13 mouse cellular contexts compared by ENCODE assay signal in the genomic region with DNA sequence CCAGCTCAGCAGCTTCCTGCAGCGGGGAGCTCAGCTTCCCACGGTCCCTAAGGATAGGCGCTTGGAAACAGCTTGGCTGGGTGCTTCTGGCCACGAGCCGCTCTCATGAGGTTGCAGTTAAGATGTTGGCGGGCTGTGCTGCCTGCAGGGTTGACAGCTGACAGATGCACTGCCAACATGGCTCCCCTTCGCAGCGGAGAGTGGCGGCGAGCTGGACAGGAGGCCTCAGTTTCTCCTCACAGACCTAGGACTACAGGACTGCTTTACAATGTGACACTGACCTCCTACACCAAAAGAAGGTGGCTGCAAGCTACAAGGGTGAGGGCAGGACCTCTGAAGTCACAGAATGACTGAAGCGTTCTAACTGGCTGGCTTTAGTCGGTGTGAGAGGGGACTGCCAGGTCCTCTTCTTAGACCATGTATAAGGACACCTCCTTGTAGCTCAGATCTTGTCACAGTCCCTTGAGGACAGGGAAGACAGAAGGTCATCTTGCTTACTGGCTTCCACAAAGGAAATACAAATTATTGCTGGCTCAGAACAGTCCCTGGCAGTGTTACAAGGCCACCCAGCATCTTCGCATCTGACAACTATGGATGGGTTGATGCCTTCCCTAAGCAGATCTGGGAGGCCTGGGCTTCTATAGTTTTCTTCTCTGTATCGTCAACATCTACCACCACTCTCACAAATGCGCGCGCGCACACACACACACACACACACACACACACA. TPM values are rescaled to one million over a fixed set of nuclear protein-coding genes. Genes with fewer than 3 reads are reported as not detected.
A peak's percentile ranks its signal among the peaks of the same experiment; 100 is the strongest.
DNase-seq lines count a peak whose midpoint lies in the region; ATAC-seq lines count a peak whose summit lies in the region.
"Had no signal": no experiment of that assay in that cellular context is flagged by ENCODE, and none has a peak within 500 bp of the region (broad histone marks: within the 10 kb centered on the region; RNA-seq: fewer than 3 reads in every experiment).

No protein-coding gene starts in this region.

- no peak overlapping the region for H3K27ac ChIP-seq in forebrain, embryonic 14.5 days (ENCODE audit: low read depth, low read length)
- H3K27ac ChIP-seq in forebrain, embryonic 11.5 days (ENCODE audit: low read depth, low read length) = no peak overlapping the region
- no peak overlapping the region for H3K27ac ChIP-seq in midbrain, embryonic 11.5 days (ENCODE audit: low read depth, low read length)
- H3K27ac ChIP-seq: hindbrain, embryonic 10.5 days had no signal

- no peaks in the 10 kb centered on the region for H3K9me3 ChIP-seq in forebrain, embryonic 14.5 days (replicated peaks; ENCODE audit: control insufficient read depth, low read length)
- no peaks in the 10 kb centered on the region for H3K9me3 ChIP-seq in forebrain, embryonic 11.5 days (ENCODE audit: control insufficient read depth, low read length)
- H3K9me3 ChIP-seq in midbrain, embryonic 11.5 days (ENCODE audit: control insufficient read depth, low read length) = no peaks in the 10 kb centered on the region
- H3K9me3 ChIP-seq: hindbrain, embryonic 10.5 days had no signal

- no peaks in the 10 kb centered on the region for H3K4me1 ChIP-seq in forebrain, embryonic 14.5 days (ENCODE audit: control insufficient read depth, insufficient read depth, low read length)
- H3K4me1 ChIP-seq in forebrain, embryonic 11.5 days (replicated peaks; ENCODE audit: control insufficient read depth, insufficient read depth, low read length) = no peaks in the 10 kb centered on the region
- no peaks in the 10 kb centered on the region for H3K4me1 ChIP-seq in midbrain, embryonic 11.5 days (ENCODE audit: control insufficient read depth, insufficient read depth, low read length)

- H3K9ac ChIP-seq in forebrain, embryonic 14.5 days (ENCODE audit: low read length) = no peak overlapping the region
- H3K9ac ChIP-seq in forebrain, embryonic 11.5 days (ENCODE audit: low read length) = no peak overlapping the region
- H3K9ac ChIP-seq in midbrain, embryonic 11.5 days (ENCODE audit: low read length) = no peak overlapping the region

- H3K4me2 ChIP-seq in forebrain, embryonic 14.5 days (ENCODE audit: low read length) = no peak overlapping the region
- H3K4me2 ChIP-seq in forebrain, embryonic 11.5 days (ENCODE audit: low read depth, low read length, severe bottlenecking) = no peak overlapping the region
- H3K4me2 ChIP-seq in midbrain, embryonic 11.5 days = no peak overlapping the region

- no peak overlapping the region for H3K4me3 ChIP-seq in forebrain, embryonic 14.5 days (ENCODE audit: low read depth, low read length)
- H3K4me3 ChIP-seq in forebrain, embryonic 11.5 days (ENCODE audit: low read depth, low read length) = no peak overlapping the region
- no peak overlapping the region for H3K4me3 ChIP-seq in midbrain, embryonic 11.5 days (ENCODE audit: low read depth, low read length)
- H3K4me3 ChIP-seq: hindbrain, embryonic 10.5 days had no signal

- 85% methylated on average over 18 of the region's 18 CpGs for WGBS in forebrain, embryonic 14.5 days
- WGBS in forebrain, embryonic 11.5 days = 93% methylated on average over 18 of the region's 18 CpGs
- WGBS in midbrain, embryonic 11.5 days = 91% methylated on average over 18 of the region's 18 CpGs

- DNase-seq in forebrain, embryonic 14.5 days (ENCODE audit: low spot score) = peak; percentile 39
- no peak for DNase-seq in forebrain, embryonic 11.5 days (ENCODE audit: low spot score)
- peak; percentile 50 for DNase-seq in adrenal gland, postnatal 10 days
- peak; percentile 60 for DNase-seq in layer of hippocampus, adult 9-11 months
- no peak for DNase-seq in midbrain, embryonic 11.5 days (ENCODE audit: low spot score, missing footprints)
- no peak for DNase-seq in c-Kit-positive CD71-positive TER-119-positive erythroid progenitor cells, embryonic 14.5 days (ENCODE audit: low spot score)

- no peaks in the 10 kb centered on the region for H3K27me3 ChIP-seq in forebrain, embryonic 14.5 days (replicated peaks; ENCODE audit: control insufficient read depth, insufficient read depth, low read length)
- H3K27me3 ChIP-seq in forebrain, embryonic 11.5 days (ENCODE audit: control insufficient read depth, insufficient read depth, low read length) = no peaks in the 10 kb centered on the region
- no peaks in the 10 kb centered on the region for H3K27me3 ChIP-seq in midbrain, embryonic 11.5 days (ENCODE audit: control insufficient read depth, insufficient read depth, low read length)

- no peak for ATAC-seq in forebrain, embryonic 14.5 days
- ATAC-seq in forebrain, embryonic 11.5 days (replicated peaks; ENCODE audit: low FRiP score) = no peak
- peak; percentile 88 for ATAC-seq in frontal cortex, adult (ENCODE audit: low TSS enrichment)
- ATAC-seq in inflammation-experienced regulatory T-cells, adult 6 months = no peak
- ATAC-seq in midbrain, embryonic 11.5 days (ENCODE audit: low FRiP score) = no peak

- H3K36me3 ChIP-seq in forebrain, embryonic 14.5 days (ENCODE audit: control insufficient read depth, insufficient read depth, low read length) = no peaks in the 10 kb centered on the region
- no peaks in the 10 kb centered on the region for H3K36me3 ChIP-seq in forebrain, embryonic 11.5 days (ENCODE audit: control insufficient read depth, insufficient read depth, low read length)
- no peaks in the 10 kb centered on the region for H3K36me3 ChIP-seq in midbrain, embryonic 11.5 days (ENCODE audit: control insufficient read depth, insufficient read depth, low read length)
- H3K36me3 ChIP-seq: hindbrain, embryonic 10.5 days had no signal

RNA-seq across cellular contexts. Expression of a gene that starts 13.3 kb away (rescaled TPM):
- polyA plus RNA-seq in forebrain, embryonic 14.5 days (2014; fragmentation: Nextera tagmentation; extraction: Ambion mirVana) = 1.5 and 2.2 TPM in 2 replicates
- 2.7 and 2.9 TPM in 2 replicates for polyA plus RNA-seq in forebrain, embryonic 11.5 days (2014; fragmentation: Nextera tagmentation; extraction: Ambion mirVana)
- 1 to 10 TPM; 2.6 to 3.3 TPM for total RNA-seq in adrenal gland, postnatal 10 days (2021)
- not detected for polyA plus RNA-seq in inflammation-experienced regulatory T-cells, adult 6 months (2017; shearing (Covaris generic))
- 0.92 and 0.94 TPM in 2 replicates for polyA plus RNA-seq in midbrain, embryonic 11.5 days (2014; fragmentation: Nextera tagmentation; extraction: Ambion mirVana)

RNA-seq across cellular contexts. Expression of a gene that starts 15.6 kb away (rescaled TPM):
- polyA plus RNA-seq in forebrain, embryonic 14.5 days (2014; fragmentation: Nextera tagmentation; extraction: Ambion mirVana) = not detected in 2 replicates
- polyA plus RNA-seq in forebrain, embryonic 11.5 days (2014; fragmentation: Nextera tagmentation; extraction: Ambion mirVana) = not detected in 2 replicates
- total RNA-seq in adrenal gland, postnatal 10 days (2021) = not detected
- polyA plus RNA-seq in inflammation-experienced regulatory T-cells, adult 6 months (2017; shearing (Covaris generic)) = not detected
- not detected in 2 replicates for polyA plus RNA-seq in midbrain, embryonic 11.5 days (2014; fragmentation: Nextera tagmentation; extraction: Ambion mirVana)
- total RNA-seq: liver, adult 2 months had no signal
- polyA plus RNA-seq: embryonic facial prominence, embryonic 14.5 days; hindbrain, embryonic 10.5 days; liver, adult 2 months; neural tube, embryonic 11.5 days; stomach, embryonic 14.5 days had no signal

Comparison
In these comparisons a context has a peak if more than half of its experiments do, and no peak if none do; other contexts are left out.
1. DNase-seq: peak in forebrain, embryonic 14.5 days (single experiment), adrenal gland, postnatal 10 days (single experiment) and layer of hippocampus, adult 9-11 months (single experiment); none in forebrain, embryonic 11.5 days (single experiment), midbrain, embryonic 11.5 days (single experiment) and c-Kit-positive CD71-positive TER-119-positive erythroid progenitor cells, embryonic 14.5 days (single experiment).